Mouse (Mus musculus): ENCODE results near the gene Alkbh4.

Gene Alkbh4

DNA sequence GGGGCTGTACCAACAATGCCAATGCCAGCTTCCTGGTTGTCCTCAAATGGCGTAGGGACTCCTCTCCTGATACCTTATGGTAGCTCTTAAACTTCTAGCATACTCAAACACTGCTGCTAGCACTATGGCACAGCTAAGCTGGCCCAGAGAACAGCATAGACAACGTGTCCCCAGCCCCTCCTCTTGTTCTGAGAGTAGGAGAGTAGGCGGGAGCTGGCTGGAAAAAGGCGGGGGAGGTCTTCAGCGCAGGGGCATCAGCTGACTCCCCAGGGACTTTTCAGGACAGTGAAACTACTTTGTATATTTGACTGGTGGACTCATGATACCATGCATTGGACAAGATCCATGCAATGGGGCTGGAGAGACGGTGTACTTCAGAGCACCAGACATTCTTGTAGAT, 46.1 kb downstream of the Alkbh4 start:
- no peak for DNase-seq

DNA sequence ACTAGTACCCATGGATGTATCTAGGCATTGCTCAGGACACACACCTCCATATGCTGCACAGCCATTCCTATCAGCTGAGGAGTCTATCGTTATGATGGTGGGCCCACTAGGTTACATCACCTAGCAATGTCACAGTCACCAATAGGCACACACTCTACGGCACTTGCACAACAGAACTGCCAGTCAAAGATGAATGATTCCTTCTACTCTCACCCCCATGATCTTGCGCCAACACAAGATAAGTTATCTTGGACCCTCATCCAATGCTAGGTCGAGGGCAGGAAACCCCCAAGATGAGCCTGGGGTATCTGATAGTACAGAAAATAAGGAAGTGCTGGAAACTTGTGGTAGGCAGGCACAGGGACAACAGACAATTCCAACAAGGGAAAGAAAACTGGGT, 46.9 kb downstream of the Alkbh4 start:
- no peak for DNase-seq

DNA sequence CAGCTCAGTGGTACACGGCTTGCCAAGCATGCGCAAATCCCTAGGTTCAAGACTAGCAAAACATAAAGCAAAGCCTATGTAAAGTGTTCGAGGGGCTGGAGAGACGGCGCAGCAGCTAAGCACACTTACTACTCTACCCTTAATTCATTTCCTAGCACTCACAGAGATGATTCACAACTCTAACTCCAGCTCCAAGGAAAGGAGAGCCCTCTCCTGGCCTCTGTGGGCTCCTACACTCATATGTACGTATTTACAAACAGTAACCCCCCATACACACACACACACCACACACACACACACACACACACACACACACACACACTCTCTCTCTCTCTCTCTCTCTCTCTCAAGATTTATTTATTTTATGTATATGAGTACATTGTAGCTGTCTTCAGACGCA, 47.8 kb downstream of the Alkbh4 start:
- DNase-seq, result no peak

DNA sequence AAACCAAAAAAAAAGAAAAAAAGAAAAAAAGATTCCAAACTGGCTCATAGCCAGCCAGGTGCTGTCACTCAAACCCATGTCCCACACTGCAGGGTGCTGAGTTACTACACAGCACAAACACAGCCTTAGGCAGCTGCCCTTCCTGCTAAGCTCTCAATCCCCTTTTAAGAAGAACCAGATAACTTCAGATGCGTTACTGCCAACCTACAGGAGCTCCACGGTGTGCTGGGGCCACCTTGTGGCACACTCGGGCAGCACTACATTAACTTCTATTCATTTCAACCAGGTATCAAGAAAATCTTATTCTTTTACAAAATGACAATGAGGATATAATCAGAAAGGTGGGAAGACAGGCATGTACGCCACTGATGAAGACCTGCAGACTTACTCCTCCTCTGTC, 50.8 kb downstream of the Alkbh4 start:
- DNase-seq, result no peak

Measured in cerebellum, adult 8-10 months (tissue).